Mouse (Mus musculus) left cerebral cortex, adult 11 months (tissue): ENCODE results near the gene Gm13288.
"Not testable (repeated sequence)": the region's sequence is repeated elsewhere in the genome, so short reads cannot be mapped to it uniquely, and the experiment has no call there.

ENCODE experiments used
- DNase-seq: peaks from one replicate; pipeline ENCODE4 v3.0.0; 2022; ENCODE audit warnings: low spot score

Gm13288 gene

GRCm38 (mm10) chr4:88799365-88799764, 6.0 kb upstream of the Gm13288 start, which contains the start of gene Gm13285:
Gm13285 (plus strand) TSS chr4:88799665.
- not testable (repeated sequence) for DNase-seq

GRCm38 (mm10) chr4:88802954-88803353, 2.4 kb upstream of the Gm13288 start, which contains the start of gene Gm13287:
Gm13287 (plus strand) TSS chr4:88803254.
- DNase-seq: not testable (repeated sequence)

- not testable (repeated sequence) for DNase-seq
Measured at GRCm38 (mm10) chr4:88805761-88806160, 430 bp downstream of the Gm13288 start.

GRCm38 (mm10) chr4:88815928-88816327, 10.6 kb downstream of the Gm13288 start, which contains the start of gene Ifna7:
Ifna7 (plus strand) TSS chr4:88816228.
- DNase-seq: no peak

GRCm38 (mm10) chr4:88819659-88820058, 14.3 kb downstream of the Gm13288 start, which contains the start of gene Ifna11:
Ifna11 (plus strand) TSS chr4:88819959.
- DNase-seq: no peak

GRCm38 (mm10) chr4:88822995-88823394, 17.7 kb downstream of the Gm13288 start:
- DNase-seq: no peak

- not testable (repeated sequence) for DNase-seq
Measured at GRCm38 (mm10) chr4:88827116-88827515, 21.8 kb downstream of the Gm13288 start, which contains the start of gene Ifna6. Ifna6 (plus strand) TSS chr4:88827416.

- no peak for DNase-seq
Measured at GRCm38 (mm10) chr4:88830523-88830922, 25.2 kb downstream of the Gm13288 start.

- DNase-seq: not testable (repeated sequence)
Measured at GRCm38 (mm10) chr4:88835225-88835624, 29.9 kb downstream of the Gm13288 start, which contains the start of gene Ifna5. Ifna5 (plus strand) TSS chr4:88835525.

GRCm38 (mm10) chr4:88838828-88839227, 33.5 kb downstream of the Gm13288 start:
- DNase-seq: no peak

- no peak for DNase-seq
Measured at GRCm38 (mm10) chr4:88840058-88840457, 34.7 kb downstream of the Gm13288 start.

GRCm38 (mm10) chr4:88841438-88841911, 36.1 kb downstream of the Gm13288 start, which contains the start of gene Ifna4:
Ifna4 (plus strand) TSS chr4:88841861.
- no peak for DNase-seq

GRCm38 (mm10) chr4:88845334-88845733, 40.0 kb downstream of the Gm13288 start:
- DNase-seq: no peak

GRCm38 (mm10) chr4:88849698-88850097, 44.4 kb downstream of the Gm13288 start, which contains the start of gene Ifna1:
Ifna1 (plus strand) TSS chr4:88850087.
- no peak for DNase-seq

GRCm38 (mm10) chr4:88851026-88851763, 45.9 kb downstream of the Gm13288 start:
- no peak for DNase-seq
